Mouse (Mus musculus): Measurements from ENCODE around the gene Mmd.

GRCm38 (mm10) chr11:90324597-90324996 lies 75.3 kb downstream of the Mmd start:
- TF ChIP-seq EP300 (IDR thresholded peaks at IDR 0.05; ENCODE audit: insufficient read depth, low read depth, low read length) (no peak), CTCF (IDR thresholded peaks at IDR 0.05) (no peak)

Measured in heart, adult 2 months (tissue).